Mouse (Mus musculus) testis, adult 2 months (tissue): ENCODE data around the gene Scn5a. TPM values are rescaled to one million over a fixed set of nuclear protein-coding genes. Genes with fewer than 3 reads are reported as not detected.
A peak's percentile ranks its signal among the peaks of the same experiment; 100 is the strongest.

Experiments
- H3K27ac ChIP-seq: fragments of 200-500 bp; 2 replicates; pipeline ENCODE4 v1.5.1; 2012; ENCODE audit warnings: low read depth, low read length; ENCODE audit not compliant: control insufficient read depth, insufficient read depth
- H3K27me3 ChIP-seq: fragments of 200-500 bp; 2 replicates; pipeline ENCODE4 v1.6.1; 2012; ENCODE audit warnings: mild to moderate bottlenecking, low read length, moderate library complexity; ENCODE audit not compliant: control insufficient read depth, insufficient read depth
- H3K36me3 ChIP-seq: fragments of 200-500 bp; 2 replicates; pipeline ENCODE4 v1.6.1; 2012; ENCODE audit warnings: mild to moderate bottlenecking, low read length; ENCODE audit not compliant: control insufficient read depth, insufficient read depth
- H3K4me1 ChIP-seq: fragments of 200-500 bp; 2 replicates; pipeline ENCODE4 v1.6.1; 2012; ENCODE audit warnings: low read length; ENCODE audit not compliant: control insufficient read depth, insufficient read depth
- H3K4me3 ChIP-seq: fragments of 200-500 bp; 2 replicates; pipeline ENCODE4 v1.5.1; 2012; ENCODE audit warnings: low read depth, mild to moderate bottlenecking, low read length, moderate library complexity, mixed read lengths; ENCODE audit not compliant: control insufficient read depth
- CTCF ChIP-seq: fragments of 200-500 bp; IDR thresholded peaks from 2 replicates; pipeline ENCODE4 v1.5.1; 2012; ENCODE audit warnings: low read depth, mild to moderate bottlenecking, inconsistent platforms, low read length, moderate library complexity; ENCODE audit not compliant: control insufficient read depth, insufficient read depth, insufficient replicate concordance
- POLR2A ChIP-seq: fragments of 200-500 bp; IDR thresholded peaks from 2 replicates; pipeline ENCODE4 v1.6.1; 2012; ENCODE audit warnings: low read depth, mild to moderate bottlenecking, inconsistent platforms, low read length, moderate library complexity; ENCODE audit not compliant: control insufficient read depth
- polyA plus RNA-seq: library from polyadenylated mRNA; depleted of rRNA; stranded (reverse); fragments of >200 nt; gene quantifications from 2 replicates; pipeline ENCODE4 v1.2.3, GENCODE M21; 2012

The Scn5a gene
- polyA plus RNA-seq, 1 experiment = 0.79 TPM

DNA sequence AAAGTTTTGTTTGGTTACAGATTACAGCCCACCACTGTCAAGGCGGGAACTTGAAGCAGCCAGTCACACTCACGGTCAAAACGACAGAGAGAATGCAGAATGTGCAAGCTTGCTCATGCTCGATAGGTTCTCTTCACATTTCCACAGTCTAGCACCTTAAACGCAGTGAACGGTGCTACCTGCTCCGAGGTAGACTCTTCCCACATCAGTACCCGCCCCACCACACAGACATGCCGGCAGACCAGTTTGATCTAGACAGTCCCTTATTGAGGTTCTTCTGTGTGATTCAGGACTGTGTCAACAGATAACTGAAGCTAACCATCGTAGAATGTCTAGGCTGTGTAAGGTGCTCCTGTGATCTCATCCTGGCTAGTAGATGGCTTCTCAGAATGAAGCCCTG lies 19.7 kb upstream of the Scn5a start:
- no peak for TF ChIP-seq CTCF
- TF ChIP-seq POLR2A = no peak
- Histone ChIP-seq H3K4me3 (no peak overlapping the region), H3K36me3 (no peaks in the 10 kb centered on the region), H3K27me3 (no peaks in the 10 kb centered on the region), H3K27ac (no peak overlapping the region), H3K4me1 (peaks cover 3% of the 10 kb centered on the region)

DNA sequence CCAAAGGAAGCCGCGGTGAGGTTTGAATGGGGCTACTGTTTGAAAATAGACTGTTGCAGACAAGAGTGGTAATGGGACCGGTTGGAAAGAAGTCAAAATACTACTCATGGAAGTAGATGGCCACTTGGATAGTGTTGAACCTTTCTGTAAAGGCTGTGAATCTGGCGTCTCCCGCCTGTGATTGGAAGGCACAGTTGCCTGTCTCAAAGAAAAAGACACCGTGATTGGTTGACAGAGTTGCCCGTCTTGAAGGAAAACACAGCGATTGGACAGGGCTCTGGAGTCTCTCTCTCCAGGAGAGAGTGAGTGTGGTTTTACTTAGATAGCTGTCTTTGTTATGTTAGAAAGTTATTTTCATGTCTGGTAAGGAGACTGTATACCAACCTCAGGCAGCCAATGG lies 18.5 kb upstream of the Scn5a start:
- no peaks in the 10 kb centered on the region for H3K27me3 ChIP-seq
- no peak overlapping the region for H3K4me3 ChIP-seq
- TF ChIP-seq CTCF = no peak
- no peak for TF ChIP-seq POLR2A
- no peaks in the 10 kb centered on the region for H3K36me3 ChIP-seq
- H3K4me1 ChIP-seq = peaks cover 3% of the 10 kb centered on the region
- no peak overlapping the region for H3K27ac ChIP-seq

GRCm38 (mm10) chr9:119589592-119589991 lies 10.8 kb upstream of the Scn5a start:
- Histone ChIP-seq H3K36me3 (no peaks in the 10 kb centered on the region), H3K4me3 (no peak overlapping the region), H3K27ac (no peak overlapping the region), H3K4me1 (peaks cover 2% of the 10 kb centered on the region; the same call in 1 of the 2 replicates), H3K27me3 (no peaks in the 10 kb centered on the region)
- TF ChIP-seq CTCF (no peak), POLR2A (no peak)

GRCm38 (mm10) chr9:119588763-119589449 lies 10.1 kb upstream of the Scn5a start:
- Histone ChIP-seq H3K27me3 (no peaks in the 10 kb centered on the region), H3K4me1 (peaks cover 2% of the 10 kb centered on the region; the same call in 1 of the 2 replicates), H3K4me3 (no peak overlapping the region; the same call in 1 of the 2 replicates), H3K36me3 (no peaks in the 10 kb centered on the region), H3K27ac (no peak overlapping the region)
- no peak for TF ChIP-seq CTCF
- no peak for TF ChIP-seq POLR2A

- Histone ChIP-seq H3K36me3 (no peaks in the 10 kb centered on the region), H3K27ac (no peak overlapping the region), H3K4me3 (no peak overlapping the region), H3K4me1 (peaks cover 6% of the 10 kb centered on the region; the same call in 1 of the 2 replicates), H3K27me3 (0 out of 2 replicates have a peak, but pooled peaks cover 2% of the 10 kb centered on the region)
- TF ChIP-seq POLR2A = no peak
- peak; percentile 100 for TF ChIP-seq CTCF
Measured at GRCm38 (mm10) chr9:119580668-119581067, 1.9 kb upstream of the Scn5a start.

DNA sequence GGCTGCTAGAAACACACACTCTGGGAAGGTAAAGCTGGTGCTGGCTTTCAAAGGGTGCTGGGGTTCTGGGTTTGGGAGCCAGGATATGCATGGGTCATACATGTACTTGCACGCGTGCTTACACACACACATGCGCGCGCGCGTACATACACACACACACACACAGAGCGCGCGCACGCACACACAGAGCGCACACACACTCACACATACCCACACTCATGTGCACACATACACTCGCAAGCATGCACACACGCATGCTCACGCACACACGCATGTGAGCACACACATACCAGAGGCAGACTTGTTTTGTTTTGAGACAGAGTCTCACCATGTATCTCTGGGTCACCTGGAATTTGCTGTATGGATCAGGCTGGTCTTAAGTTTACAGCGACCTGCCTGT lies 1.4 kb upstream of the Scn5a start:
- TF ChIP-seq POLR2A = no peak
- no peak for TF ChIP-seq CTCF
- Histone ChIP-seq H3K4me3 (no peak overlapping the region), H3K36me3 (no peaks in the 10 kb centered on the region), H3K27me3 (0 out of 2 replicates have a peak, but pooled peaks cover 2% of the 10 kb centered on the region), H3K27ac (no peak overlapping the region), H3K4me1 (peaks cover 6% of the 10 kb centered on the region; the same call in 1 of the 2 replicates)

GRCm38 (mm10) chr9:119578311-119578635 lies 543 bp downstream of the Scn5a start:
- Histone ChIP-seq H3K4me3 (peak overlapping the region; percentile 32), H3K4me1 (peaks cover 6% of the 10 kb centered on the region; the same call in 1 of the 2 replicates), H3K27ac (no peak overlapping the region), H3K27me3 (0 out of 2 replicates have a peak, but pooled peaks cover 2% of the 10 kb centered on the region), H3K36me3 (no peaks in the 10 kb centered on the region)
- TF ChIP-seq CTCF (no peak), POLR2A (no peak)
